Mouse (Mus musculus) monocyte, adult 2 months (primary cell): Measurements from ENCODE around the gene Mtfr1l.

Source experiments
- DNase-seq, 2 experiments: peaks; one replicate each; pipeline ENCODE4 v3.0.0; 2022; ENCODE audit warnings: low spot score in 2 of 2, low read depth in 1 of 2

The Mtfr1l gene

GRCm38 (mm10) chr4:134534932-134535786, at the start of gene Mtfr1l:
Mtfr1l (minus strand) TSS chr4:134535387.
- DNase-seq = peak; percentile 85 to 95

GRCm38 (mm10) chr4:134583513-134583912, 48.3 kb upstream of the Mtfr1l start:
- no peak for DNase-seq

- no peak for DNase-seq
Measured at GRCm38 (mm10) chr4:134581365-134581764, 46.2 kb upstream of the Mtfr1l start.

- DNase-seq = no peak
Measured at GRCm38 (mm10) chr4:134580351-134581148, 45.4 kb upstream of the Mtfr1l start.

GRCm38 (mm10) chr4:134579620-134580019, 44.4 kb upstream of the Mtfr1l start:
- DNase-seq = no peak

GRCm38 (mm10) chr4:134579212-134579611, 44.0 kb upstream of the Mtfr1l start:
- DNase-seq = no peak

GRCm38 (mm10) chr4:134578407-134578806, 43.2 kb upstream of the Mtfr1l start:
- no peak for DNase-seq

GRCm38 (mm10) chr4:134577281-134577680, 42.1 kb upstream of the Mtfr1l start:
- DNase-seq = no peak

GRCm38 (mm10) chr4:134575486-134575885, 40.3 kb upstream of the Mtfr1l start:
- DNase-seq = no peak

GRCm38 (mm10) chr4:134572449-134573300, 37.5 kb upstream of the Mtfr1l start:
- no peak for DNase-seq

- DNase-seq = no peak
Measured at GRCm38 (mm10) chr4:134570704-134571451, 35.7 kb upstream of the Mtfr1l start.

- no peak for DNase-seq
Measured at GRCm38 (mm10) chr4:134569831-134570230, 34.6 kb upstream of the Mtfr1l start.

GRCm38 (mm10) chr4:134569205-134569604, 34.0 kb upstream of the Mtfr1l start:
- DNase-seq = no peak

GRCm38 (mm10) chr4:134567377-134568226, 32.4 kb upstream of the Mtfr1l start:
- no peak for DNase-seq

- DNase-seq = no peak
Measured at GRCm38 (mm10) chr4:134564093-134564492, 28.9 kb upstream of the Mtfr1l start.

- no peak for DNase-seq
Measured at GRCm38 (mm10) chr4:134563624-134564023, 28.4 kb upstream of the Mtfr1l start.

- no peak for DNase-seq
Measured at GRCm38 (mm10) chr4:134562014-134562413, 26.8 kb upstream of the Mtfr1l start.

- no peak for DNase-seq
Measured at GRCm38 (mm10) chr4:134560699-134561098, 25.5 kb upstream of the Mtfr1l start.

GRCm38 (mm10) chr4:134559154-134559553, 24.0 kb upstream of the Mtfr1l start:
- DNase-seq = no peak
